Mouse (Mus musculus) CH12.LX (cell line): Measurements from ENCODE around the gene Bdh2. TPM values are rescaled to one million over a fixed set of nuclear protein-coding genes. Genes with fewer than 3 reads are reported as not detected.
A peak's percentile ranks its signal among the peaks of the same experiment; 100 is the strongest.

Experiments used
- DNase-seq: peaks from one replicate; pipeline ENCODE4 v3.0.0-alpha.2; 2013; ENCODE audit errors: extremely low read depth
- H3K27ac ChIP-seq: 2 replicates; pipeline ENCODE4 v1.5.1; 2012; ENCODE audit warnings: low read depth, mild to moderate bottlenecking, control low read depth, moderate library complexity; ENCODE audit not compliant: insufficient read depth
- H3K27me3 ChIP-seq: replicated peaks from 2 replicates; pipeline ENCODE3; 2012; ENCODE audit warnings: inconsistent platforms
- H3K36me3 ChIP-seq, 2 experiments: replicated peaks in 1 of 2; 2 replicates each; pipeline versions ENCODE3 to v1.6.1; 2012; ENCODE audit warnings: inconsistent platforms in 1 of 2, low read length in 1 of 2, mild to moderate bottlenecking in 1 of 2, mixed read lengths in 1 of 2, moderate library complexity in 1 of 2; ENCODE audit not compliant: control insufficient read depth in 1 of 2, insufficient read depth in 1 of 2
- H3K4me1 ChIP-seq, 2 experiments: 2 replicates each; pipeline ENCODE4 v1.6.1; 2012; ENCODE audit warnings: inconsistent platforms in 1 of 2, moderate library complexity in 1 of 2; ENCODE audit not compliant: insufficient read depth in 2 of 2, control insufficient read depth in 1 of 2
- H3K4me2 ChIP-seq: 2 replicates; pipeline ENCODE4 v1.6.1; 2012; ENCODE audit warnings: low read depth, mild to moderate bottlenecking, control low read depth; ENCODE audit not compliant: poor library complexity, insufficient read depth, severe bottlenecking
- H3K4me3 ChIP-seq, 3 experiments: fragments of 150-350 bp in 1 of 3; sonication (generic) in 1 of 3; replicated peaks in 1 of 3; 2 replicates each; pipeline versions ENCODE3 to v1.5.1; 2011 to 2012; ENCODE audit warnings: low read depth in 2 of 3, low read length in 2 of 3, mild to moderate bottlenecking in 2 of 3, moderate library complexity in 2 of 3, control low read depth in 1 of 3, improper control_type of control experiment in 1 of 3, inconsistent platforms in 1 of 3, mixed read lengths in 1 of 3; ENCODE audit not compliant: poor library complexity in 1 of 3
- H3K79me2 ChIP-seq: replicated peaks from 2 replicates; pipeline ENCODE4 v1.6.1; 2012; ENCODE audit warnings: mild to moderate bottlenecking, moderate library complexity; ENCODE audit not compliant: control insufficient read depth, poor library complexity, insufficient read depth, severe bottlenecking; ENCODE audit errors: extremely low read depth
- H3K9ac ChIP-seq: 2 replicates; pipeline ENCODE4 v1.6.1; 2012; ENCODE audit warnings: low read depth, mild to moderate bottlenecking, control low read depth, moderate library complexity; ENCODE audit not compliant: insufficient read depth
- H3K9me3 ChIP-seq: replicated peaks from 2 replicates; pipeline ENCODE3; 2012; ENCODE audit warnings: low read length, inconsistent platforms, mixed read lengths
- BHLHE40 ChIP-seq: IDR thresholded peaks from 2 replicates; pipeline ENCODE4 v1.6.1; 2011; ENCODE audit warnings: mild to moderate bottlenecking, low read depth, low read length, improper control_type of control experiment
- ELF1 ChIP-seq: IDR thresholded peaks from 2 replicates; pipeline ENCODE4 v1.6.1; 2014; ENCODE audit warnings: low read depth, mild to moderate bottlenecking, inconsistent platforms, low read length, improper control_type of control experiment
- EP300 ChIP-seq: IDR thresholded peaks from 2 replicates; pipeline ENCODE4 v1.6.1; 2011; ENCODE audit warnings: low read length, improper control_type of control experiment
- ETS1 ChIP-seq: conservative IDR thresholded peaks from 2 replicates; pipeline ENCODE4 v1.6.1; 2012; ENCODE audit warnings: low read depth, mild to moderate bottlenecking, inconsistent platforms, low read length, improper control_type of control experiment, moderate library complexity
- IRF4 ChIP-seq: IDR thresholded peaks from 2 replicates; pipeline ENCODE4 v1.6.1; 2014; ENCODE audit warnings: low read depth, mild to moderate bottlenecking, inconsistent platforms, low read length, improper control_type of control experiment
- MAFK ChIP-seq: IDR thresholded peaks from 2 replicates; pipeline ENCODE4 v1.6.1; 2011; ENCODE audit warnings: low read length, improper control_type of control experiment; ENCODE audit not compliant: insufficient replicate concordance
- MXI1 ChIP-seq: IDR thresholded peaks from 2 replicates; pipeline ENCODE4 v1.6.1; 2011; ENCODE audit warnings: mild to moderate bottlenecking, low read depth, low read length, improper control_type of control experiment
- MYC ChIP-seq: IDR thresholded peaks from 2 replicates; pipeline ENCODE4 v1.6.1; 2011; ENCODE audit warnings: low read depth, mild to moderate bottlenecking, improper control_type of control experiment, low read length
- POLR2A ChIP-seq: IDR thresholded peaks from 2 replicates; pipeline ENCODE4 v1.6.1; 2011; ENCODE audit warnings: low read depth, mild to moderate bottlenecking, improper control_type of control experiment, low read length
- POLR2AphosphoS2 ChIP-seq: IDR thresholded peaks from 2 replicates; pipeline ENCODE4 v1.6.1; 2011; ENCODE audit warnings: low read depth, low read length, improper control_type of control experiment
- SIN3A ChIP-seq: IDR thresholded peaks from 2 replicates; pipeline ENCODE4 v1.6.1; 2012; ENCODE audit warnings: low read length, improper control_type of control experiment, inconsistent platforms
- UBTF ChIP-seq: IDR thresholded peaks from 2 replicates; pipeline ENCODE4 v1.6.1; 2012; ENCODE audit warnings: low read depth, mild to moderate bottlenecking, inconsistent platforms, low read length, improper control_type of control experiment, moderate library complexity
- ZKSCAN1 ChIP-seq: IDR thresholded peaks from 2 replicates; pipeline ENCODE4 v1.6.1; 2012; ENCODE audit warnings: low read depth, inconsistent platforms, low read length, improper control_type of control experiment, borderline replicate concordance
- ZMIZ1 ChIP-seq: IDR thresholded peaks from 2 replicates; pipeline ENCODE4 v1.6.1; 2012; ENCODE audit warnings: low read depth, mild to moderate bottlenecking, inconsistent platforms, low read length, improper control_type of control experiment
- dilution Hi-C: fragments of 300-500 bp; cut with MboI; formaldehyde crosslinking; loops from 2 replicates; pipeline ENCODE4 v1.14.3; 2020; ENCODE audit warnings: low sequenced_read_pairs; ENCODE audit not compliant: extremely low pct_unique_long_range_greater_than_20kb, extremely low pct_ligation_motif_present
- in situ Hi-C: fragments of 300-500 bp; cut with MboI; formaldehyde crosslinking; loops from 3 replicates; pipeline ENCODE4 v1.14.3; 2019; ENCODE audit warnings: low sequenced_read_pairs, low pct_ligation_motif_present, low pct_unique_long_range_greater_than_20kb, mixed read lengths
- polyA plus RNA-seq: library from polyadenylated mRNA; unstranded; fragments of >175 nt; gene quantifications from 2 replicates; pipeline ENCODE4 v1.2.1, GENCODE M21; 2012; ENCODE audit warnings: low read depth; ENCODE audit not compliant: insufficient read length
- total RNA-seq, 2 experiments: library from RNA; depleted of rRNA; stranded (reverse); fragments of 300-350 nt in 1 of 2; fragments of >200 nt in 1 of 2; gene quantifications; 2 replicates each; pipeline ENCODE4 v1.2.3; 2012 to 2014

Gene Bdh2
- total and polyA plus RNA-seq, 3 experiments, result 1.2 to 2.3 (median 2.0) TPM

- in situ Hi-C loops (no loop called here), dilution Hi-C loops (no loop called here)
- TF ChIP-seq MYC, result peak; percentile 50; the same call in 1 of the 2 replicates
- peak; percentile 37; the same call in 1 of the 2 replicates for TF ChIP-seq UBTF
- peak; percentile 50; the same call in 1 of the 2 replicates for TF ChIP-seq MXI1
- TF ChIP-seq ELF1, result no peak
- no peak for TF ChIP-seq ZKSCAN1
- 0 out of 2 replicates have a peak, but pooled peaks have one; percentile 13 for TF ChIP-seq SIN3A
- TF ChIP-seq BHLHE40, result peak; percentile 66
- peak; percentile 56; the same call in 1 of the 2 replicates for TF ChIP-seq EP300
- peak; percentile 56 for TF ChIP-seq IRF4
- no peaks in the 10 kb centered on the region for H3K9me3 ChIP-seq
- H3K9ac ChIP-seq, result peak overlapping the region; percentile 10
- peaks cover 72 to 97% of the 10 kb centered on the region in 2 experiments for H3K36me3 ChIP-seq
- no peak overlapping the region for H3K4me3 ChIP-seq
- H3K79me2 ChIP-seq, result peaks cover 3% of the 10 kb centered on the region; the same call in 1 of the 2 replicates
- H3K27ac ChIP-seq, result peak overlapping the region; percentile 72
- peak overlapping the region; percentile 55 for H3K4me2 ChIP-seq
- no peaks in the 10 kb centered on the region for H3K27me3 ChIP-seq
- DNase-seq, result peak; percentile 45
- H3K4me1 ChIP-seq, result peaks cover 14 to 34% of the 10 kb centered on the region in 2 experiments; a peak in 3 of 4 replicates
Measured at GRCm38 (mm10) chr3:135246828-135247227, 34.2 kb upstream of the Bdh2 start.

- TF ChIP-seq ZMIZ1, result no peak
- TF ChIP-seq POLR2AphosphoS2, result no peak
- no peak for TF ChIP-seq UBTF
- no peak for TF ChIP-seq ETS1
- no peak for TF ChIP-seq BHLHE40
- no peak for TF ChIP-seq POLR2A
- no peak for TF ChIP-seq MAFK
- Histone ChIP-seq H3K4me2 (no peak overlapping the region), H3K9me3 (no peaks in the 10 kb centered on the region), H3K27me3 (no peaks in the 10 kb centered on the region), H3K4me1 (peaks cover 14 to 34% of the 10 kb centered on the region in 2 experiments; a peak in 3 of 4 replicates), H3K27ac (no peak overlapping the region), H3K36me3 (peaks cover 63 to 88% of the 10 kb centered on the region in 2 experiments), H3K79me2 (peaks cover 3% of the 10 kb centered on the region; the same call in 1 of the 2 replicates), H3K4me3 (no peak overlapping the region), H3K9ac (no peak overlapping the region)
- in situ Hi-C loops, result no loop called here
- dilution Hi-C loops, result no loop called here
- DNase-seq, result no peak
Measured at GRCm38 (mm10) chr3:135249104-135249503, 31.9 kb upstream of the Bdh2 start.

GRCm38 (mm10) chr3:135251825-135252224, 29.2 kb upstream of the Bdh2 start:
- H3K36me3 ChIP-seq, result peaks cover 66 to 84% of the 10 kb centered on the region in 2 experiments
- H3K4me1 ChIP-seq, result peaks cover 6 to 13% of the 10 kb centered on the region in 2 experiments; a peak in 3 of 4 replicates
- TF ChIP-seq MXI1 (no peak), MAFK (peak; percentile 60; the same call in 1 of the 2 replicates)
- H3K9ac ChIP-seq, result no peak overlapping the region
- H3K9me3 ChIP-seq, result no peaks in the 10 kb centered on the region
- no peak for DNase-seq
- H3K27me3 ChIP-seq, result no peaks in the 10 kb centered on the region
- H3K4me2 ChIP-seq, result no peak overlapping the region
- no peak overlapping the region for H3K4me3 ChIP-seq
- dilution Hi-C loops (no loop called here), in situ Hi-C loops (no loop called here)
- no peak overlapping the region for H3K27ac ChIP-seq
- no peaks in the 10 kb centered on the region for H3K79me2 ChIP-seq
